Mouse (Mus musculus) hindbrain, embryonic 15.5 days (tissue): Measurements from ENCODE around the gene Kitl. TPM values are rescaled to one million over a fixed set of nuclear protein-coding genes. Genes with fewer than 3 reads are reported as not detected.

Experiments used
- ATAC-seq: fragments of 200-750 bp; cut with Nextera tagmentation; 2 replicates; pipeline ENCODE4 v1.8.0; 2017; ENCODE audit warnings: low read depth, moderate number of reproducible peaks, moderate TSS enrichment; ENCODE audit not compliant: low FRiP score
- H3K27ac ChIP-seq: fragments of 300-500 bp; sonication (generic); replicated peaks from 2 replicates; pipeline ENCODE4 v1.5.1; 2015; ENCODE audit warnings: mild to moderate bottlenecking, inconsistent platforms
- H3K27me3 ChIP-seq: fragments of 300-500 bp; sonication (generic); 2 replicates; pipeline ENCODE4 v1.6.1; 2015; ENCODE audit warnings: control low read depth, inconsistent platforms
- H3K36me3 ChIP-seq: fragments of 300-500 bp; sonication (generic); 2 replicates; pipeline ENCODE4 v1.6.1; 2015; ENCODE audit warnings: control low read depth, inconsistent platforms
- H3K4me1 ChIP-seq: fragments of 300-500 bp; sonication (generic); replicated peaks from 2 replicates; pipeline ENCODE4 v1.6.1; 2015; ENCODE audit warnings: control low read depth, inconsistent platforms
- H3K4me2 ChIP-seq: fragments of 300-500 bp; sonication (generic); 2 replicates; pipeline ENCODE4 v1.6.1; 2015; ENCODE audit warnings: moderate library complexity, mild to moderate bottlenecking, inconsistent platforms
- H3K4me3 ChIP-seq: fragments of 300-500 bp; sonication (generic); 2 replicates; pipeline ENCODE4 v1.5.1; 2015; ENCODE audit warnings: mild to moderate bottlenecking, inconsistent platforms
- H3K9ac ChIP-seq: fragments of 300-500 bp; sonication (generic); 2 replicates; pipeline ENCODE4 v1.6.1; 2015; ENCODE audit warnings: inconsistent platforms
- H3K9me3 ChIP-seq: fragments of 300-500 bp; sonication (generic); 2 replicates; pipeline ENCODE4 v1.6.1; 2016; ENCODE audit warnings: control low read depth, inconsistent platforms
- WGBS: fragments of 180-500 bp; shearing (Covaris S2); methylation state at CpG from one replicate; pipeline ENCODE4 v1.1.7; 2015; 5-methylcytosine and 5-hydroxymethylcytosine counted together
- polyA plus RNA-seq: library from polyadenylated mRNA; unstranded; fragments of >200 nt; fragmentation: Nextera tagmentation; extraction: Ambion mirVana; gene quantifications from 2 replicates; pipeline ENCODE4 v1.2.1, GENCODE M21; 2015

Gene Kitl
- polyA plus RNA-seq, 1 experiment from 2014 or later: 30.7 TPM

- H3K27me3 ChIP-seq: peaks cover 12% of the 10 kb centered on the region; the same call in 1 of the 2 replicates
- 36% methylated on average over 2 of the region's 2 CpGs for WGBS
- ATAC-seq: no peak
These were observed 1.3 kb upstream of the Kitl start for GRCm38 (mm10) chr10:100014096-100014495.

GRCm38 (mm10) chr10:100016326-100016709 is 888 bp downstream of the Kitl start:
- peak; percentile 60 for ATAC-seq
- H3K27ac ChIP-seq: peak overlapping the region; percentile 77
- H3K36me3 ChIP-seq: no peaks in the 10 kb centered on the region

More at GRCm38 (mm10) chr10:100014096-100014495, 1.3 kb upstream of the Kitl start:
- H3K4me3 ChIP-seq: no peak overlapping the region
- H3K27ac ChIP-seq: no peak overlapping the region
- H3K4me1 ChIP-seq: peaks cover 15% of the 10 kb centered on the region; the same call in 1 of the 2 replicates
- no peaks in the 10 kb centered on the region for H3K9me3 ChIP-seq
- H3K4me2 ChIP-seq: no peak overlapping the region
- no peak overlapping the region for H3K9ac ChIP-seq
- H3K36me3 ChIP-seq: no peaks in the 10 kb centered on the region

GRCm38 (mm10) chr10:100016941-100017770 is 1.7 kb downstream of the Kitl start:
- peak overlapping the region; percentile 20; the same call in 1 of the 2 replicates for H3K27ac ChIP-seq
- 19% methylated on average over 13 of the region's 13 CpGs for WGBS
- peak overlapping the region; percentile 2 for H3K9ac ChIP-seq
- peaks cover 14% of the 10 kb centered on the region; the same call in 1 of the 2 replicates for H3K27me3 ChIP-seq
- no peaks in the 10 kb centered on the region for H3K36me3 ChIP-seq
- peaks cover 26% of the 10 kb centered on the region for H3K4me1 ChIP-seq
- peak overlapping the region; percentile 95 for H3K4me2 ChIP-seq
- H3K9me3 ChIP-seq: no peaks in the 10 kb centered on the region
- ATAC-seq: no peak
- H3K4me3 ChIP-seq: peak overlapping the region; percentile 80

More at GRCm38 (mm10) chr10:100016326-100016709, 888 bp downstream of the Kitl start:
- Histone ChIP-seq H3K9ac (peak overlapping the region; percentile 72), H3K4me1 (peaks cover 21% of the 10 kb centered on the region; the same call in 1 of the 2 replicates), H3K9me3 (no peaks in the 10 kb centered on the region), H3K4me3 (peak overlapping the region; percentile 80), H3K4me2 (peak overlapping the region; percentile 95), H3K27me3 (peaks cover 12% of the 10 kb centered on the region; the same call in 1 of the 2 replicates)
- under 1% methylated on average over 28 of the region's 28 CpGs for WGBS

GRCm38 (mm10) chr10:100017771-100018070 is 2.3 kb downstream of the Kitl start:
- Histone ChIP-seq H3K27me3 (peaks cover 16% of the 10 kb centered on the region; the same call in 1 of the 2 replicates), H3K4me1 (peaks cover 29% of the 10 kb centered on the region), H3K4me3 (peak overlapping the region; percentile 80), H3K9ac (0 out of 2 replicates have a peak overlapping the region, but pooled peaks have one; percentile 2), H3K27ac (peak overlapping the region; percentile 20; the same call in 1 of the 2 replicates), H3K4me2 (peak overlapping the region; percentile 95), H3K36me3 (no peaks in the 10 kb centered on the region), H3K9me3 (no peaks in the 10 kb centered on the region)
- 6% methylated on average over 10 of the region's 10 CpGs for WGBS
- ATAC-seq: no peak

- Histone ChIP-seq H3K27ac (no peak overlapping the region), H3K4me2 (peak overlapping the region; percentile 95), H3K4me3 (peak overlapping the region; percentile 80; the same call in 1 of the 2 replicates), H3K4me1 (peaks cover 29% of the 10 kb centered on the region), H3K9me3 (no peaks in the 10 kb centered on the region), H3K27me3 (peaks cover 14% of the 10 kb centered on the region; the same call in 1 of the 2 replicates), H3K9ac (no peak overlapping the region), H3K36me3 (no peaks in the 10 kb centered on the region)
- ATAC-seq: no peak
- 32% methylated on average over 5 of the region's 5 CpGs for WGBS
These were observed 3.1 kb downstream of the Kitl start for GRCm38 (mm10) chr10:100018493-100018892.

- Histone ChIP-seq H3K4me3 (no peak overlapping the region), H3K9me3 (no peaks in the 10 kb centered on the region), H3K4me1 (peaks cover 29% of the 10 kb centered on the region), H3K27me3 (0 out of 2 replicates have a peak, but pooled peaks cover 6% of the 10 kb centered on the region), H3K4me2 (peak overlapping the region; percentile 20), H3K27ac (no peak overlapping the region), H3K9ac (no peak overlapping the region), H3K36me3 (no peaks in the 10 kb centered on the region)
- ATAC-seq: no peak
- 54% methylated on average over 17 of the region's 17 CpGs for WGBS
These were observed 4.1 kb downstream of the Kitl start for GRCm38 (mm10) chr10:100019246-100020195.

GRCm38 (mm10) chr10:100022090-100022834 is 6.8 kb downstream of the Kitl start:
- no peaks in the 10 kb centered on the region for H3K9me3 ChIP-seq
- no peak overlapping the region for H3K4me2 ChIP-seq
- WGBS: 26% methylated on average over 11 of the region's 11 CpGs
- ATAC-seq: peak; percentile 77
- no peak overlapping the region for H3K4me3 ChIP-seq
- no peak overlapping the region for H3K9ac ChIP-seq
- no peaks in the 10 kb centered on the region for H3K36me3 ChIP-seq
- peaks cover 23% of the 10 kb centered on the region for H3K4me1 ChIP-seq
- H3K27ac ChIP-seq: no peak overlapping the region
- 0 out of 2 replicates have a peak, but pooled peaks cover 6% of the 10 kb centered on the region for H3K27me3 ChIP-seq

GRCm38 (mm10) chr10:100022835-100023093 is 7.3 kb downstream of the Kitl start:
- Histone ChIP-seq H3K36me3 (no peaks in the 10 kb centered on the region), H3K27me3 (0 out of 2 replicates have a peak, but pooled peaks cover 6% of the 10 kb centered on the region), H3K9me3 (no peaks in the 10 kb centered on the region), H3K4me1 (peaks cover 18% of the 10 kb centered on the region), H3K4me3 (no peak overlapping the region), H3K27ac (no peak overlapping the region), H3K9ac (no peak overlapping the region), H3K4me2 (no peak overlapping the region)
- peak; percentile 61 for ATAC-seq
- WGBS: 45% methylated on average over 1 of the region's 1 CpGs

- Histone ChIP-seq H3K9me3 (no peaks in the 10 kb centered on the region), H3K27ac (no peak overlapping the region), H3K36me3 (no peaks in the 10 kb centered on the region), H3K27me3 (0 out of 2 replicates have a peak, but pooled peaks cover 4% of the 10 kb centered on the region), H3K4me1 (peaks cover 8% of the 10 kb centered on the region; the same call in 1 of the 2 replicates), H3K4me2 (no peak overlapping the region), H3K9ac (no peak overlapping the region), H3K4me3 (no peak overlapping the region)
- no peak for ATAC-seq
- WGBS: 75% methylated on average over 8 of the region's 8 CpGs
These were observed 10.2 kb downstream of the Kitl start for GRCm38 (mm10) chr10:100025665-100026064.

- Histone ChIP-seq H3K27me3 (0 out of 2 replicates have a peak, but pooled peaks cover 4% of the 10 kb centered on the region), H3K4me1 (peaks cover 7% of the 10 kb centered on the region; the same call in 1 of the 2 replicates), H3K4me2 (no peak overlapping the region), H3K9ac (no peak overlapping the region), H3K4me3 (no peak overlapping the region), H3K27ac (no peak overlapping the region), H3K9me3 (no peaks in the 10 kb centered on the region), H3K36me3 (no peaks in the 10 kb centered on the region)
- ATAC-seq: no peak
- 84% methylated on average over 1 of the region's 1 CpGs for WGBS
These were observed 11.3 kb downstream of the Kitl start for GRCm38 (mm10) chr10:100026778-100027177.

- H3K9me3 ChIP-seq: no peaks in the 10 kb centered on the region
- no peak overlapping the region for H3K4me2 ChIP-seq
- 71% methylated on average over 5 of the region's 5 CpGs for WGBS
- no peaks in the 10 kb centered on the region for H3K27me3 ChIP-seq
- H3K9ac ChIP-seq: no peak overlapping the region
- H3K27ac ChIP-seq: no peak overlapping the region
- no peaks in the 10 kb centered on the region for H3K4me1 ChIP-seq
- no peak for ATAC-seq
- no peaks in the 10 kb centered on the region for H3K36me3 ChIP-seq
- no peak overlapping the region for H3K4me3 ChIP-seq
These were observed 15.0 kb downstream of the Kitl start for GRCm38 (mm10) chr10:100030385-100030784.
